Mouse (Mus musculus) bone marrow, adult 2 months (tissue): ENCODE measurements around the gene Itpk1. TPM values are rescaled to one million over a fixed set of nuclear protein-coding genes. Genes with fewer than 3 reads are reported as not detected.

ENCODE experiments used
- H3K27ac ChIP-seq: fragments of 200-500 bp; 2 replicates; pipeline ENCODE4 v1.5.1; 2012; ENCODE audit warnings: low read depth, mild to moderate bottlenecking, control low read depth, inconsistent platforms, low read length; ENCODE audit not compliant: control insufficient read depth, poor library complexity, insufficient read depth
- H3K4me1 ChIP-seq: fragments of 200-500 bp; 2 replicates; pipeline ENCODE4 v1.6.1; 2011; ENCODE audit warnings: low read length; ENCODE audit not compliant: control insufficient read depth, insufficient read depth
- H3K4me3 ChIP-seq: fragments of 200-500 bp; replicated peaks from 2 replicates; pipeline ENCODE3; 2011; ENCODE audit warnings: mild to moderate bottlenecking, low read depth, low read length, control low read depth; ENCODE audit not compliant: control insufficient read depth
- CTCF ChIP-seq: fragments of 200-500 bp; IDR thresholded peaks from 2 replicates; pipeline ENCODE4 v1.5.1; 2011; ENCODE audit warnings: low read length, control low read depth; ENCODE audit not compliant: control insufficient read depth, insufficient read depth
- POLR2A ChIP-seq: fragments of 200-500 bp; IDR thresholded peaks from 2 replicates; pipeline ENCODE4 v1.6.1; 2011; ENCODE audit warnings: low read depth, mild to moderate bottlenecking, control low read depth, low read length, borderline replicate concordance; ENCODE audit not compliant: control insufficient read depth
- WGBS: fragments of 180-500 bp; shearing (Covaris S2); methylation state at CpG from one replicate; pipeline ENCODE4 v1.1.7; 2018; 5-methylcytosine and 5-hydroxymethylcytosine counted together
- polyA plus RNA-seq: library from polyadenylated mRNA; stranded (reverse); fragments of >200 nt; gene quantifications from 2 replicates; pipeline ENCODE4 v1.2.4, GENCODE M21; 2011; ENCODE audit warnings: low replicate concordance; ENCODE audit not compliant: missing spikeins, insufficient read depth, insufficient read length

The Itpk1 gene
- polyA plus RNA-seq, 1 experiment = 15.8 TPM

DNA sequence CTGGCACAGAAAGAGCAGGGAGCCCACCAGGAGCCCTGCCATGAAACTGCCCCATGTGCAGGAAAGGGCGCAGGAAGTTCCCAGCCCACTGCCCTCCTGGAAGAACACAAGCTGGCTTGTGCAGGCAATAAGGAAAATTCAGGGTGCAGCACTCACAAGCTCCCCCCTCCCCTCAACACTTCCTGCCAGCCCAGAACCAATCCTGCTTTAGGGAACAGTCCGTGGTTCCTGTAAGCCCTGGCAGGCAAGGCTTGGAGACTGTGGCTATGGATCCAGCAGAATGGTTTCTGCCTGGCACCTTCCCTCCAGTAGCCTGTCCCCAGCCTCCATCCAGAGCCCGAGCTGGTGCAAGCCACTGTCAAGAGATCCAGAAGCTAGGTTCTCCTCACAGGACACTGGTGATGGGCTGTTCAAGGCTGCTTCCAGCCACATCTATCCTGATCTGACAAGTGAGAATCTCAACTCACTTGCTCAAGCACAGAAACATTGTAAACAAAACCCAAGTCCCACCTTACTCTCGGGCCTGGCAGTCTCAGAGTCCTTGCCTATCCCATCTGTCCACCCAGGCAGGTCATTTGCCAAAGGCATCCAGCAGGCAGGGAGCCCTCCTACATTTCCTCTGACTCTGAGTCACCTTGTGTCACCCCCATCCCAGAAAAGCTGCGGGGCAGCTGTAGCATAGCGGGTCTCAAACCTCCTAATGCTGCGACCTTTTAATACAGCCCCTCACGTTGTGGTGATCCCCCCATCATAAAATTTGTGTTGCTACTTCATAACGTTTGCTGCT lies 102.3 kb downstream of the Itpk1 start:
- TF ChIP-seq POLR2A = no peak
- no peak for TF ChIP-seq CTCF
- 85% methylated on average over 9 of the region's 9 CpGs for WGBS
- Histone ChIP-seq H3K4me1 (no peaks in the 10 kb centered on the region), H3K27ac (no peak overlapping the region), H3K4me3 (no peak overlapping the region)

DNA sequence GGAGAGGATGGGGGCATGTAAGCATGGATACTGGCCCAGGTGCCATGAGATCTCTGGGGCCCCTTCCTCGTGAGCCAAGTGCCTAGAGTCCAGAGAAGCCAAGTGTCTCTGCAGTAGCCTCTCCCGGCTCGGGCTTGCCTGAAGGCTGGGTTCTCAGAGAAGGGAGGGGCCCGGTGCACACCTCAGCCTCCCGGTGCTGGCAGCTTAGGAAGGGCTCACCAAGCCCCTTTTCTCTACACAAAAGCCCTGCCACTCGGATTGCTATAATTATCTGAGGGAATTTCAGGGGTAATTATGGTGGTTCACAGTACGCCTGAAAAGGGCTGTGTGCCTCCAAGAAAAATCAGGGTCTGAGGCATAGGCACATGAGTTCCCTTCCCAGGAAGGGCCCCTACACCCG lies 102.9 kb downstream of the Itpk1 start:
- Histone ChIP-seq H3K27ac (no peak overlapping the region), H3K4me3 (no peak overlapping the region), H3K4me1 (no peaks in the 10 kb centered on the region)
- 74% methylated on average over 8 of the region's 8 CpGs for WGBS
- TF ChIP-seq POLR2A (no peak), CTCF (no peak)

DNA sequence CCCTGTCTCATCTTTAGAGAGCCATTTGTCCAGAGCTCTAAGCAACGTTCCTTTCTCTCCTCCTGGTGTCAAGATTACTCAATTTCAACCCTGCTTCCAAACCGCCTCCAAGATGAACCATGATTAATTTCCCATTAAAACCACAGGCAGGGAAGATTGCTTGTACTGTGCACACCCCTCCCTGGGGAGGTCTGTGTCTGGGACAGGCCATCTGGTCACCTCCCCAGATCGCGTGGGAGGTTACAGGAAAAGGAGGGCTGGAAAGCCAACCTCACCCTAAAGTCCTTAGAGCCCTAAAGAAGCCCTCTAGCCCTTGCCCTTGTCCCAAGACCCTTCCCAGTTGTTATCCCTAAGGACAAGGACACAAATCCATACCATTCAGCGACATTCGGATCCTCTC lies 104.4 kb downstream of the Itpk1 start:
- TF ChIP-seq POLR2A (no peak), CTCF (no peak)
- WGBS = 74% methylated on average over 6 of the region's 6 CpGs
- Histone ChIP-seq H3K27ac (no peak overlapping the region), H3K4me3 (no peak overlapping the region), H3K4me1 (no peaks in the 10 kb centered on the region)

DNA sequence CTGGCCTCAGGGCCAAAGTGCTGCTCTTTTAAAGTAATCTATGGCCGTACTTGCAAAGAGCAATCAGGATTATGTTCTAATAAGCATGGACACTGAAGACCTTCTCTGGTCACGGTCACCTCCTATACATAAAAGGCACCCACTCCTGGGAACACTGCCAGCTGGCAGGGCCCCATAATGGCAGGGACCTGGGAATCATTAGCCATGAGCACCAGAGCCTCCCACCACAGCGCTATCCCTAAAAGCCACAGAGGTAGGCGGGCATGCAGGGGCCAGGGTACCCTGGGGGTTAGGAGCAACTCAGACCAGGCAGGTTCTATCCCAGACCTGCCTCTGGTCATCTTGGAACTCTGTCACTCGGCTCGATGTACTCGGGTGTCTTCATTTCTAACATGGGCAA lies 104.9 kb downstream of the Itpk1 start:
- 89% methylated on average over 7 of the region's 7 CpGs for WGBS
- no peak overlapping the region for H3K4me3 ChIP-seq
- TF ChIP-seq POLR2A = no peak
- no peak for TF ChIP-seq CTCF
- no peaks in the 10 kb centered on the region for H3K4me1 ChIP-seq
- H3K27ac ChIP-seq = no peak overlapping the region

DNA sequence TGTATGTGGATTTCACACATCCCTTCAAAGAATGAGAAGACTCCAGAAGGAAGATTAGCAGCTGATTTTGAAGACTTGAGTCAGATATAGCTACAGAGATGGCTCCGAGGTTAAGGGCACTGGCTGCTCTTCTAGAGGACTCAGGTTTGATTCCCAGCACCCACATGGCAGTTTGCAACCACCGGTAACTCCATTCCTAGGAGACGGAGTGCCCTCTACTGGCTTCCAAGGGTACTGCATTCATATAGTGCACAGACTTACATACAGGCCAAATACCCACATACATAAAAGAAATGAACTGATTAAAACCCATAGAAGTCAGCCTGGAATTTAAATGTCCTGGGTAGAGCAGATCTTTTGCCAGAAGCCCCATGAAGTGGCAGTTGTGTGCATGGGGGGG lies 106.2 kb downstream of the Itpk1 start:
- Histone ChIP-seq H3K4me1 (no peaks in the 10 kb centered on the region), H3K4me3 (no peak overlapping the region), H3K27ac (no peak overlapping the region)
- WGBS = 77% methylated on average over 3 of the region's 3 CpGs
- TF ChIP-seq CTCF (no peak), POLR2A (no peak)

- TF ChIP-seq POLR2A = no peak
- no peak for TF ChIP-seq CTCF
- no peaks in the 10 kb centered on the region for H3K4me1 ChIP-seq
- 85% methylated on average over 4 of the region's 4 CpGs for WGBS
- H3K4me3 ChIP-seq = no peak overlapping the region
- H3K27ac ChIP-seq = no peak overlapping the region
Observed at GRCm38 (mm10) chr12:102597466-102597865, 107.3 kb downstream of the Itpk1 start.

GRCm38 (mm10) chr12:102596410-102596809 lies 108.3 kb downstream of the Itpk1 start:
- WGBS = 66% methylated on average over 7 of the region's 7 CpGs
- no peak overlapping the region for H3K4me3 ChIP-seq
- H3K4me1 ChIP-seq = no peaks in the 10 kb centered on the region
- H3K27ac ChIP-seq = no peak overlapping the region
- TF ChIP-seq POLR2A (no peak), CTCF (peak; percentile 62)

- Histone ChIP-seq H3K27ac (no peak overlapping the region), H3K4me1 (no peaks in the 10 kb centered on the region), H3K4me3 (no peak overlapping the region)
- WGBS = 89% methylated on average over 9 of the region's 9 CpGs
- TF ChIP-seq POLR2A (no peak), CTCF (no peak)
Observed at GRCm38 (mm10) chr12:102594627-102595026, 110.1 kb downstream of the Itpk1 start.
